Mouse (Mus musculus) olfactory bulb, adult 2 months (tissue): ENCODE results near the gene Mdh2.

Source experiments
- CTCF ChIP-seq: fragments of 200-500 bp; IDR thresholded peaks from 2 replicates; pipeline ENCODE4 v1.5.1; 2012; ENCODE audit warnings: low read depth, mild to moderate bottlenecking, low read length, moderate library complexity; ENCODE audit not compliant: insufficient read depth
- POLR2A ChIP-seq: fragments of 200-500 bp; IDR thresholded peaks from 2 replicates; pipeline ENCODE4 v1.6.1; 2012; ENCODE audit warnings: mild to moderate bottlenecking, low read depth, low read length, moderate library complexity; ENCODE audit not compliant: insufficient read depth

- TF ChIP-seq POLR2A (no peak), CTCF (no peak)
Measured at GRCm38 (mm10) chr5:135802641-135803040, 24.4 kb downstream of the Mdh2 start.
